Mouse (Mus musculus): ENCODE measurements at regions not wholly inside any gene's neighbourhood (a gene's known extent, or its start where the extent isn't known, plus 50 kb on each side); places are given as distances from the start of the nearest gene placed in this dataset.

GRCm38 (mm10) chr1:144317560-144317959, 68.5 kb upstream of the Rgs1 start:
- no peak for DNase-seq (ENCODE audit: low read depth, low spot score)

GRCm38 (mm10) chr1:144316251-144316650, 67.2 kb upstream of the Rgs1 start:
- DNase-seq (ENCODE audit: low read depth, low spot score), result no peak

- no peak for DNase-seq (ENCODE audit: low read depth, low spot score)
These were observed 65.3 kb upstream of the Rgs1 start for GRCm38 (mm10) chr1:144314382-144314781.

GRCm38 (mm10) chr1:144313318-144313717, 64.3 kb upstream of the Rgs1 start:
- no peak for DNase-seq (ENCODE audit: low read depth, low spot score)

GRCm38 (mm10) chr1:144309901-144310300, 60.9 kb upstream of the Rgs1 start:
- no peak for DNase-seq (ENCODE audit: low read depth, low spot score)

GRCm38 (mm10) chr1:144308313-144308712, 59.3 kb upstream of the Rgs1 start:
- DNase-seq (ENCODE audit: low read depth, low spot score), result no peak

GRCm38 (mm10) chr1:144307854-144308285, 58.8 kb upstream of the Rgs1 start:
- no peak for DNase-seq (ENCODE audit: low read depth, low spot score)

GRCm38 (mm10) chr1:144307017-144307853, 58.2 kb upstream of the Rgs1 start:
- DNase-seq (ENCODE audit: low read depth, low spot score), result no peak

GRCm38 (mm10) chr1:144306284-144306683, 57.2 kb upstream of the Rgs1 start:
- DNase-seq (ENCODE audit: low read depth, low spot score), result peak; percentile 28

- no peak for DNase-seq (ENCODE audit: low read depth, low spot score)
These were observed 51.6 kb upstream of the Rgs1 start for GRCm38 (mm10) chr1:144300670-144301069.
